Mouse (Mus musculus): ENCODE measurements around the gene Myom3.
A peak's percentile ranks its signal among the peaks of the same experiment; 100 is the strongest.

Myom3 gene

DNA sequence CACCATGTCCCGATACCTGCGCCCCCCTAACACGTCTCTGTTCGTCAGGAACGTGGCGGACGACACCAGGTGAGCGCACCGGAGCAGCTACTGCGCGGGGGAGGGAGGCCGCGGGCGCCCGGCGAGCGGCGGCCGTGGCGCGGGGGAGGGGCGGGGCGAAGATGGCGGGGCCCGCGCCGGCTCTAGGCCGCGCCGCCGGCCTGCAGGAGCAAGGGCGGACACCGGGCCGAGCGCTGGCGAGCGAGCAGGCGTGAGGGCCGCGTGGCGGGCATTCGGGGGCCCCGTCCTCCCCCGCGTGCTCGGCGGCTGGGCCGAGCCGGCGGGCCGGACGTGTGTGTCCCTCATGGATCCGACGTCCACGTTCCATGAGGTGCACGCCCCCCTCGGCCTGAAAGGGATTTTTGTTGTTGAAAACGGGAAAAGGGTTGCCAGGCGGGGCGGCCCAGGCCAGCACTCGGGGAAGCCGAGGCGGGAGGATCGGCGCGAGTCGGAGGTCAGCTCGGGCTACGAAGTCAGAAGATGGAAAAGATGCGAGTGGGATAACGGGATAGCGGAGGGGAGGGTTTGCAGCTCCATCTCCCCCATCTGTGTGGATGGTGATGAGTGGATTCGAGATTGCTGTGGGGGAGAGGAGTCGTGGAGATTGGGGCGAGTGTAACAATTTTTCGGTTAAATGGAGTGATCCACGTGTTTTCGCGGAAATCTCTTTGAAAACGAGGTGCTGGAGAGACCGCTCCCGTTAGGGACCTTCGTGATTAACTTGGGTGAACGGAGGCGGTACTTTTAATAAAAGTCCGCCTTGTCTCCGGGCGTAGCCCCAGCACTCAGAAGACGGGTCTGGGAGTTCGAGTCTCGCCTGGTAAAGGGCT lies 96.9 kb downstream of the Myom3 start:
- peak; percentile 71 to 75 for DNase-seq

DNA sequence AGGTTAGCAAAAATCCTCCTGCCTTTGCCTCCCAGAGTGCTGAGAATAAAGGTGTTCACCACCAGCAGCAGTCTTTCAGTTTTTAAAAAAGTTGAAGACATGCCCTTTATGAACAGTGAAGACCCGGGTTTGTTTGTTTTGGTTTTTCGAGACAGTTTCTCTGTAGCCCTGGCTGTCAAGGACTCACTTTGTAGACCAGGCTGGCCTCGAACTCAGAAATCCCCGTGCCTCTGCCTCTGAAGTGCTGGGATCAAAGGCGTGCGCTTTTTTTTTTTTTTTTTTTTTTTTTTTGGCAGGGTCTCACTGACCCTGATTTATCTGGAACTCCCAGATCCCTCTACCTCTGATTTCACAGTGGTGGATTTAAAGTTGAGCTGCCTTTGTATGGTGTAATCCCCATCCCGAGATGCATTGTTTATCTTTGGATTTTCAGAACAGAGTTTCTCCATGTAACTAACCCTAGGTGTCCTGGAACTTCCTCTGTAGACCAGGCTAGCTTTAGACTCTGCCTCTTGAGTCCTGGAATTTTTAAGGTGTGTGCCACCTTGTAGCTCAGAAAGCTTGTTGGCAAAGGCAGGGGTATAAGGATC lies 98.2 kb downstream of the Myom3 start:
- no peak for DNase-seq

All from lung, adult 18-20 months (tissue).